Mouse (Mus musculus) kidney, postnatal 0 days (tissue): Measurements from ENCODE around the gene Tenm3. TPM values are rescaled to one million over a fixed set of nuclear protein-coding genes. Genes with fewer than 3 reads are reported as not detected.

Experiments
- ATAC-seq: fragments of 200-750 bp; cut with Nextera tagmentation; replicated peaks from 2 replicates; pipeline ENCODE4 v1.8.0; 2017; ENCODE audit warnings: low read depth, moderate number of reproducible peaks, moderate TSS enrichment, moderate library complexity; ENCODE audit not compliant: low FRiP score
- DNase-seq: peaks from one replicate; pipeline ENCODE4 v3.0.0-alpha.2; 2016; ENCODE audit warnings: low spot score
- H3K27ac ChIP-seq: fragments of 300-500 bp; sonication (generic); 2 replicates; pipeline ENCODE4 v1.5.1; 2014; ENCODE audit warnings: mild to moderate bottlenecking
- H3K27me3 ChIP-seq: fragments of 300-500 bp; sonication (generic); 2 replicates; pipeline ENCODE4 v1.6.1; 2014; ENCODE audit warnings: low read length, mixed read lengths; ENCODE audit not compliant: insufficient read depth
- H3K36me3 ChIP-seq: fragments of 300-500 bp; sonication (generic); 2 replicates; pipeline ENCODE4 v1.6.1; 2014; ENCODE audit warnings: low read length, mixed read lengths; ENCODE audit not compliant: insufficient read depth
- H3K4me1 ChIP-seq: fragments of 300-500 bp; sonication (generic); replicated peaks from 2 replicates; pipeline ENCODE4 v1.6.1; 2014; ENCODE audit warnings: antibody characterized with exemption, low read length, mixed read lengths; ENCODE audit not compliant: insufficient read depth
- H3K4me2 ChIP-seq: fragments of 300-500 bp; sonication (generic); 2 replicates; pipeline ENCODE4 v1.6.1; 2014; ENCODE audit warnings: mild to moderate bottlenecking, low read length, moderate library complexity, mixed read lengths
- H3K4me3 ChIP-seq: fragments of 300-500 bp; sonication (generic); replicated peaks from 2 replicates; pipeline ENCODE4 v1.5.1; 2014; ENCODE audit warnings: low read depth, low read length
- H3K9ac ChIP-seq: fragments of 300-500 bp; sonication (generic); 2 replicates; pipeline ENCODE4 v1.6.1; 2014; ENCODE audit warnings: low read depth, low read length
- H3K9me3 ChIP-seq: fragments of 300-500 bp; sonication (generic); replicated peaks from 2 replicates; pipeline ENCODE4 v1.6.1; 2016; ENCODE audit warnings: low read length, inconsistent platforms, mixed read lengths
- CTCF ChIP-seq: IDR thresholded peaks from 2 replicates; pipeline ENCODE4 v1.5.1; 2016; ENCODE audit warnings: antibody characterized with exemption, low read depth, mild to moderate bottlenecking, moderate library complexity
- WGBS: fragments of 180-500 bp; shearing (Covaris S2); extraction: QIAGEN DNeasy Blood & Tissue Kit; methylation state at CpG from one replicate; pipeline ENCODE4 v1.1.7; 2014; 5-methylcytosine and 5-hydroxymethylcytosine counted together
- polyA plus RNA-seq: library from polyadenylated mRNA; unstranded; fragments of >200 nt; fragmentation: Nextera tagmentation; extraction: Ambion mirVana; gene quantifications from 2 replicates; pipeline ENCODE4 v1.2.1, GENCODE M21; 2015

The Tenm3 gene
- polyA plus RNA-seq, 1 experiment from 2014 or later, result 15.3 TPM

GRCm38 (mm10) chr8:48615088-48615487 lies 228.7 kb downstream of the Tenm3 start:
- Histone ChIP-seq H3K27ac (0 out of 2 replicates have a peak overlapping the region, but pooled peaks have one; percentile 13), H3K36me3 (no peaks in the 10 kb centered on the region), H3K4me3 (no peak overlapping the region), H3K9me3 (no peaks in the 10 kb centered on the region), H3K27me3 (no peaks in the 10 kb centered on the region), H3K4me2 (no peak overlapping the region; the same call in 1 of the 2 replicates), H3K9ac (no peak overlapping the region), H3K4me1 (no peaks in the 10 kb centered on the region)
- DNase-seq (peak; percentile 79), ATAC-seq (no peak)
- WGBS, result 26% methylated on average over 8 of the region's 8 CpGs
- TF ChIP-seq CTCF, result no peak

GRCm38 (mm10) chr8:48611934-48612512 lies 231.7 kb downstream of the Tenm3 start:
- ATAC-seq, result no peak
- H3K4me1 ChIP-seq, result no peaks in the 10 kb centered on the region
- TF ChIP-seq CTCF, result no peak
- DNase-seq, result peak; percentile 35
- H3K9me3 ChIP-seq, result no peaks in the 10 kb centered on the region
- H3K9ac ChIP-seq, result no peak overlapping the region
- 63% methylated on average over 10 of the region's 10 CpGs for WGBS
- no peak overlapping the region for H3K27ac ChIP-seq
- no peak overlapping the region for H3K4me3 ChIP-seq
- H3K27me3 ChIP-seq, result no peaks in the 10 kb centered on the region
- H3K36me3 ChIP-seq, result no peaks in the 10 kb centered on the region
- H3K4me2 ChIP-seq, result no peak overlapping the region

GRCm38 (mm10) chr8:48611126-48611525 lies 232.6 kb downstream of the Tenm3 start:
- Histone ChIP-seq H3K27ac (no peak overlapping the region), H3K36me3 (no peaks in the 10 kb centered on the region), H3K4me3 (no peak overlapping the region), H3K4me1 (no peaks in the 10 kb centered on the region), H3K27me3 (no peaks in the 10 kb centered on the region), H3K4me2 (no peak overlapping the region), H3K9ac (no peak overlapping the region), H3K9me3 (no peaks in the 10 kb centered on the region)
- no peak for ATAC-seq
- no peak for DNase-seq
- TF ChIP-seq CTCF, result no peak
- 27% methylated on average over 12 of the region's 12 CpGs for WGBS

- no peaks in the 10 kb centered on the region for H3K9me3 ChIP-seq
- H3K4me1 ChIP-seq, result no peaks in the 10 kb centered on the region
- DNase-seq (no peak), ATAC-seq (no peak)
- no peak overlapping the region for H3K4me3 ChIP-seq
- H3K4me2 ChIP-seq, result no peak overlapping the region
- no peak for TF ChIP-seq CTCF
- no peak overlapping the region for H3K27ac ChIP-seq
- H3K9ac ChIP-seq, result no peak overlapping the region
- 65% methylated on average over 6 of the region's 6 CpGs for WGBS
- no peaks in the 10 kb centered on the region for H3K27me3 ChIP-seq
- H3K36me3 ChIP-seq, result no peaks in the 10 kb centered on the region
Observed at GRCm38 (mm10) chr8:48610316-48610715, 233.4 kb downstream of the Tenm3 start.

GRCm38 (mm10) chr8:48609684-48610083 lies 234.1 kb downstream of the Tenm3 start:
- H3K4me3 ChIP-seq, result no peak overlapping the region
- ATAC-seq (no peak), DNase-seq (no peak)
- no peak overlapping the region for H3K27ac ChIP-seq
- H3K4me1 ChIP-seq, result no peaks in the 10 kb centered on the region
- WGBS, result 85% methylated on average over 4 of the region's 4 CpGs
- no peak for TF ChIP-seq CTCF
- no peaks in the 10 kb centered on the region for H3K27me3 ChIP-seq
- no peaks in the 10 kb centered on the region for H3K9me3 ChIP-seq
- H3K9ac ChIP-seq, result no peak overlapping the region
- no peak overlapping the region for H3K4me2 ChIP-seq
- no peaks in the 10 kb centered on the region for H3K36me3 ChIP-seq

GRCm38 (mm10) chr8:48604190-48604897 lies 239.4 kb downstream of the Tenm3 start:
- Histone ChIP-seq H3K4me1 (no peaks in the 10 kb centered on the region), H3K4me3 (no peak overlapping the region), H3K27ac (no peak overlapping the region), H3K36me3 (no peaks in the 10 kb centered on the region), H3K9ac (no peak overlapping the region), H3K4me2 (no peak overlapping the region), H3K27me3 (no peaks in the 10 kb centered on the region), H3K9me3 (no peaks in the 10 kb centered on the region)
- ATAC-seq (no peak), DNase-seq (no peak)
- no peak for TF ChIP-seq CTCF
- WGBS, result 81% methylated on average over 10 of the region's 10 CpGs
